Mouse (Mus musculus): ENCODE results near the gene Itpr1. TPM values are rescaled to one million over a fixed set of nuclear protein-coding genes. Genes with fewer than 3 reads are reported as not detected.

Gene Itpr1
- total RNA-seq, 2 experiments from 2014 or later: 57.3 to 63.4 TPM

DNA sequence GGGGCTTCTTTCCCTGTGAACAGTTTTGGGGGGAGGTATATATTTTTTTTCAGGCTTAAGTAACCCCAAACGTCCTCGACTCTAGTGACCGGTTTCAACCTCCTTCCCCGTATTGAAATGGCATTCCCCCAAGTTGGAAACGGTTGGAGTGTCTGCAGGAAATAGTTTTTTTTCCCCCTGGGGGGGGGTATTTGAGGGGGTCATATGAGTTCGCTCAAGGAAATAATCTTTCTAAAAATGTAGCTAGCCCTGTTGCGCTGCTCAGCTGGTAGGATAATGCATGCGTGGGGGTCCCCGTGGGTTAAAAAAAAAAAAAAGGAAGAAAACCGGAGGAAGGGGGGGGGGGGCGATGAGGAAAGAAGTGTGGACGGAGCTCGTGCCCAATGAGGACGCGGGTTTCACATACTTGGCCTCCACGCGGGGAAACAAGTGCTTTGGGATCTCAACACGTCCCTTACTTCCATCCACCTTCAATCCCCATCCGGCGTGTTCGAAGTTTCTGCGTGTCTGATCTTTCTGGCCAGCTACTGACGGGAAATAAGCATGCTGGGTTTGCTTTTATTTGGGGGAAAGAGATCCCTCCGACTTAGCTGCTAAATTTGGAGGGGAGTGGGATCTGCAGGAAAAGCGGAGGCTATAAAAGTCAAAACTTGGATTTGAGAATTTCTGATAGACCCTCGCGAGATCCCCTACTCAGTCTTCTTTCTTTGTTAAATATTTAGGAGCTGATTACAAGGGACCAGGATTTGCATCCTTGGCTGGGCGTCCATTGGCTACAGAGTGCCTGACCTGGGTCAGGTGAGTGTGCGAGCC, 791 bp downstream of the Itpr1 start:
- intact Hi-C loops (cut with DNase I): loop anchor here (5.0 kb wide), 2 partner anchors 116 to 119 kb away; no protein-coding TSS in a partner anchor
- DNase-seq: peak; percentile 26 to 45

DNA sequence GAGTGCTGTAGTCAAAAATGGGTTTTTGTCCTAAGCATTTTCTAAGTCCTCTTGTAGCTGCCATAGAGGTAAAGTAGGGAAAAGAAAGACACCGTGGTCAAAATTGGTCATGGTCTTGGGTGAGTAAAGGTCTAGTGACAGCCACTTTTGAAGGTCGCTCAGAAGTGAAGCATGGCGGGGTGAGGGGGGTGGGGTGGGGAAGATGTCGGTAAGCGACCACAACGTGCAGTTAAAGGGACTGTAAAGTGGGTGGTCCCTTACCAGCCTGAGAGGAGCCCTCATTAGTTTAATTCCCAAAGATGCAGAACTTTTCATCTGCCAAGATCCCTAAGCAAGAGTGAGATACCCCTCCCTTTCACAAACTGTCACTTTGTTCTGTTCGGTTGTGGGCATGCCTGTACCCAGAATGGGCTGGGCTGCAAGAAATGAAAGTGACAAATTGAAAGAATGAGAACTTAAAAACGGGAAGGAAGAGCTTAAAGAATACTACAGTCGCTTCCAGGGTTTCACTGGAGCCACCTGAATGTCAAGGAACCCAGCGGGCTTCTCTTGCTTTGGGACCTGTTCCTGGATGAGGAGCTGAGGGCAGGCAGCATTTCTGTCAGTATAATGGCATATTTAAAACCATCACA, 1.5 kb downstream of the Itpr1 start:
- intact Hi-C loops (cut with DNase I): loop anchor here (5.0 kb wide), 2 partner anchors 117 to 118 kb away; no protein-coding TSS in a partner anchor
- no peak for DNase-seq

DNA sequence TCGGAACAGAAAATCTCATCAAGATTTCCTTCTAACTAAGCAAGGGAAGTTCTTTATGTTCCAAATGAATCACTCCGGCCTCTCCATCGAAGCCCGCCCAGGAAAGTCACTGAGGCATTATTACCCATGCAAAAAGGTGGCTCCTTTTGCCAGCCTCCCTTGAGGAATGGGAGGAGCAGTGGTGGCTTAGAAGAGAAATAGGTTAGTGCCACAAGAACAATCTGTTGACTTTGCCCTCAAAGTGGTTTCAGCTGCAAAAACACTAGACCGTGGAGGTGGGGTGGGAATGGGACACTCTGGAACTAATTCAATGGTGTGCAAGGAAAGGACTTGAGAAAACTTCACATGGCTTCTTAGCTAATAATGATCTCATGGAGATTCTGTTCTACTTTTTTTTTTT, 3.2 kb downstream of the Itpr1 start:
- no peak for DNase-seq
- intact Hi-C loops (cut with DNase I): no loop called here

DNA sequence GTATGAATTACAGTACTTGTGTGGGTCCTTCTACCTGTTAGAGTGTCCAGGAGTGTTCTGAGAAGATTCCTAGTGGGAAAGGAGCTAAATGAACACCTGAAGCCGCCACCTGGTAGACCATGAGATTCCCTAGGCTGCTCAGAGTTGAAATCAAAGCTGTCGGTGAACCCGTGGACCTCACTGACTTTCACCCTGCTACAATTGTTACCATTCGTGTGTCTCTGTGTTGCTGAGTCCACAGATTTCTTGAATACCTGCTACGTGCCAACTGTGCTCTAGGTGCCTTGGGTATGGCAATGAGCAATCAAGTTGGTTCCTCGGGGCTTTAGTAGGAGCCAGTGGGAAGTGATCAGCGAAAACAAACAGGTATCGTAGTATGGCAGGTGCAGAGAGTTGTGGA, 3.9 kb downstream of the Itpr1 start:
- intact Hi-C loops (cut with DNase I): no loop called here
- no peak for DNase-seq

DNA sequence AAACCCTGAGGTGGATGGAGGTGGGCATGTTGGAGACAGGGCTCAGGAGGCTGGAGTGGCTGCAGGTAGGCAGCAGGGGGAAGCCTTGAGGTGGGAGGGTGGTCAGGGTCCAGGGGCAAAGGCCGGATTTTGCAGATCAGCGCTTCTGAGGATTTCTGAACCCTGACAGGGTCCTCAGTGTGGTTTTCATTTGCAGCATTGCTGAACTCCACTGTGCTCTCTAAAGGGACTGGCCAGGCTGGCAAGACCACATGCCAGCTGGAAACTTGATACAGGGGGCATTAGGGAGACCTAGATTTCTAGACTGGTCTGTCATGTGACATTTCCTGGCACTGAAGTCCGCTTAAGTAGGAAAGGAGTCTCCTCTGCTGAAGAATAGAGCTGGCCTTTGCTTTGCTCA, 5.1 kb downstream of the Itpr1 start:
- intact Hi-C loops (cut with DNase I): no loop called here
- no peak for DNase-seq

DNA sequence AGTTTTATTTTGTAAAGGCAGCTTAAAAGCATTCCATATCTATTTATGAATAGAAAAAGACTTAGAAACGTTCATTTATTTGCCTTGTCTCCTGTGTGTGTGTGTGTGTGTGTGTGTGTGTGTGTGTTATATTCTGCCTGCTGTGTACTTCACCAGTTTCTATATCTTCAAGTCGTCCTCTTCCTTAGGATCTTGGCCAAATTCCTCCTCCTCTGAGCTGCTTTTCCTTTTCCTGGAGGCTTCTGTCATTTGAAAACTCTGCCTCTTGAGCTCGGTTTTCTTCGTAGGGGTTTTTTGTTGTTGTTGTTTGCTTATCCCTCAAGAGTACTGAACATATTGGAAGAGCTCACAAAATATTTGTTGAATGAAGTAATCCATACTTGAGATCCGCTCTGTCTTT, 9.5 kb downstream of the Itpr1 start:
- intact Hi-C loops (cut with DNase I): no loop called here
- no peak for DNase-seq

DNA sequence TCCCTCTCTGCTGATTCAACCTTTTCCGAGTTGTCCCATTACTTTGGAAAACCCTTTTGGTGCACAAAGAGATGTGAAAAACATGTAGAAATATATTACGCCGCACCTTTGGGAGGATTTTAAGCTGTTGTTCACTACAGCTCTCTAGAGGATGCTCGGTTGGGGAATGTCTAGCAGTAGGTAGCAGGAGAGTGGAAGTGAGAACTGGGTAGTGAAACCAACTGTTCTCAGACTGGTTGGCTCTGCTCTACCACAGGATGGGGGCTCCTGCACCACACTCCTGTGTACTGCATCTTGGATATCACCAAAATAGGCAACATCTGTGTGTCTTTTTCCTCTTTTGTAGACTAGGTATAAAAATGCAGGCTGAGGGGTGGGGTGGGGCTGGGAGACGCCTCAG, 10.0 kb downstream of the Itpr1 start:
- intact Hi-C loops (cut with DNase I): no loop called here
- no peak for DNase-seq

DNA sequence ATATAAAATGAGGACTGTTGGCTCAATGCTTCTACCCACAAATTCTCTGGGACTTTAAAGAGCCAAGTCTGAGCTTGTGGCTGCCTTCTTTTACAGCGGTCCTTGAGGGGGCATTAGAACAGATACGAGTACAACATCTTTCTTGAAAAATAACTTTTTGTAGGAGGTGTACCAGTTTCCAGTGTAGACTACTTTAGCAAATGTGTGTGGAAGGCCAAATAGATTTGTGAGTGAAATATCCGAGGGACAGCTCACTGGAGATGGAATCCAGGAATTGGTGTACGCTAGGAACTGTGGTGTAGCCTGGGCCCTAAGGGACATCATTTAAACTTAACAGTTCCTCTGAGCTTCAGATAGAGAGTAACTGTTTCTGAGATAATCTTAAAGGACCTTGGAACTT, 11.5 kb downstream of the Itpr1 start:
- intact Hi-C loops (cut with DNase I): no loop called here

DNA sequence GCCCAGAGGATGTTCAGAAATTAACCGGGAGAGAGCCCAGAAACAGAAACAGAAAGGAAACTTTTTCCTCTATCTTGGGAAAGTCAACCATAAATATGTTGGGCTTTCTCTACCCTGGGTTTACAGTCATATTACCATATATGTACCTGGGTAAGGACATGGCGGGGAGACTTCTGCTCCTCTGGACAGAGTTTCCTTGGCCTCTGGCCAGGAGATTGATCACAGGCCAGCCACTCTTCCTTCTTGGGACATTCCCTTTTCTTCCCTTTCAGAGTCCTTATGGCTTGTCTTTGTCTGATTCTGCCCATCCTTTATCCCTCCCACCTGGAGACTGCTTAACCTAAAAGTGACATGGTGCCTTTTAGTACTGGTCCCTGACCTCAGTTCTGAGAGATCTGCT, 12.1 kb downstream of the Itpr1 start:
- intact Hi-C loops (cut with DNase I): no loop called here
- no peak for DNase-seq

More for the DNA sequence above, 11.5 kb downstream of the Itpr1 start:
- no peak for DNase-seq

DNA sequence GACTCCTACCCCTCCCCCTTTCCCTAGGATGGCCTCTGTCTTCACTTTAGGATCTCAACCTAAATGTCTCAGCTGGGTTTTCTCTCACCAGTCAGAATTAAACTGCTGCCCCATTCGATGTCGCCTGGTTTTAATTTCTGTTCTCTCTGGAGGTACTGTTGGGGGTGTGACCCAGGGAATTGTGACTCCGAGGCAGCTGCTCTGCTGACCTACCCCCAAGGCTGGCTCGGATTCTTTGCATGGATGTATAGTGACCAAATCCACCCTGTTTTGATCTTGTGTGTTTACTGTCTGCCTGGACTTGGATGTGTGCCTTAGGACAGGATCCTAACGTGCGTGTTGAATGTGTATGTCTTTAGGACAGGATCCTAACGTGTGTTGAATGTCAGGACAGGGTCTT, 13.3 kb downstream of the Itpr1 start:
- intact Hi-C loops (cut with DNase I): no loop called here
- no peak for DNase-seq

DNA sequence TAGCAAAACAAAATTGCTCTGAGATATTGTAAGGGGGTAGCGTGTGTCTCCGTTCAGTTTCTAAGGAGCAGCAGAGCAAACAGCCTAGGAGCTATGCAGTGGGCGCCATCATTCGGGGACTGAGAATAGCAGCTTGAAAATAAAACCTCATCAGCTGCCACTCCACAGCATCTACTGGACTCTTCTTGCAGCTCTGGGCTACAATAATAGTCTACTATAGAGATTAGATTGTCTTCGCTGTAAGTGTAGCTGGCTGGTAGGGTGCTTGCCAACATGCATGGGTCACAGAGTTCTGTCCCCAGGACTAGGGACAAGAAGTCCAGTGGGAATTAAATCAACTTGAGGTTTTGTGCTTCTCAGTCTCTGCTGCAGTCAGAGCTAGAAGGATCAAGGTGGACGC, 14.6 kb downstream of the Itpr1 start:
- intact Hi-C loops (cut with DNase I): no loop called here
- no peak for DNase-seq

DNA sequence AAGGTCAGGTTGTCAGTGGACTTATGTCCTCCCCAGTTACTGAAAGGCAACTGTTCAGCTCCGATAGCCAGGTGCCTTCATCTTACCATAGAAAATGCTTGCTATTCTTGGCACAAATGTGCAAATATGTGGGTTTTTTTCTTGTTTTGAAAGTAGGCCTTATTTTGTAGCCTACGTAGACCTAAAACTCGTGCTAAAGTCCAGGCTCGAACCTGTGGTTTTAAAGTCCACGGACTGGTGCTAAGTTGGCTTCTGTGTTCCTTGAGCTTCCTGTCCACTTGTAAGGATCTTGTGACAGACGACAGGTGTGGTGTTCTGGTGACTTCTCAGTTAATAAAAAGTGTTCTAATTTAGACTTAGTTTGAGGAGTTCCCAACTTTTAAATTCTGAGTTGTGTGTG, 15.2 kb downstream of the Itpr1 start:
- no peak for DNase-seq
- intact Hi-C loops (cut with DNase I): no loop called here

DNA sequence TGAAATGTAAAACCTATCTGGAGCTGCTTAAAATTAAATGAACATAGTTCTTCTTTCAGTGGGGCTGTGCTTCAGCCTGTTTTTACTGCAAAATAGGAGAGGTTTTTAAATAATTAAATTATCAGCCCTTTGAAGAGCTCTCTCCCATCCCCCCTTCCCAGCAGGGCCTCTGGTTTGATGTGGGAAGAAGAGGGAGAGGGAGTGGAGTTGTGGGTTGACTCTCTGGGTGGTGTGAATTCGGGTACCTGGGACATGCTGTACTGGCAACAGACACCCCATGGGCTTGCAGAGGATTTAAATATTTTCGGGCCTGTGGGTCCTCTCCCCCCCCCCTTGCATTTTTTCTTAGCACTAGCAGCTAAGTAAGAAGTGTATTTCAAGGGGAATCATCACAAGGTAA, 15.7 kb downstream of the Itpr1 start:
- no peak for DNase-seq
- intact Hi-C loops (cut with DNase I): no loop called here

DNA sequence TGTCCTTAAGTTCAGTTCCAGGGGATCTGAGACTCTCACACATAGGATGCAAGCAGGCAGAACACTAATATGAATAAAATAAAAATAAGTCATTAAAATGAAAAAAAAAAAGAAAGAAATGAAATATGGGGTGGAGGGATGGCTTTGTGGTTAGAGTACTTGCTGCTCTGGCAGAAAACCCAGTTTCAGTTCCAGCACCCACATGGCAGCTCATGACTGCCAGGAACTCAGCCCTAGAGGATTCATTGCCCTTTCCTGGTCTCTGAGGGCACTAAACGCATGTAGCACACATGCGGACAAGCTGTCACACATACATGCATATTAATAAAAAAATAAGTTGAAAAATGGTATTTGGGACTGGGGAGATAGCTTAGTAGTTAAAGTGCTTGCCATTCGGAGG, 17.7 kb downstream of the Itpr1 start:
- DNase-seq: no peak
- intact Hi-C loops (cut with DNase I): loop anchor here (5.0 kb wide), 1 partner anchor 133 kb away; no protein-coding TSS in a partner anchor

DNA sequence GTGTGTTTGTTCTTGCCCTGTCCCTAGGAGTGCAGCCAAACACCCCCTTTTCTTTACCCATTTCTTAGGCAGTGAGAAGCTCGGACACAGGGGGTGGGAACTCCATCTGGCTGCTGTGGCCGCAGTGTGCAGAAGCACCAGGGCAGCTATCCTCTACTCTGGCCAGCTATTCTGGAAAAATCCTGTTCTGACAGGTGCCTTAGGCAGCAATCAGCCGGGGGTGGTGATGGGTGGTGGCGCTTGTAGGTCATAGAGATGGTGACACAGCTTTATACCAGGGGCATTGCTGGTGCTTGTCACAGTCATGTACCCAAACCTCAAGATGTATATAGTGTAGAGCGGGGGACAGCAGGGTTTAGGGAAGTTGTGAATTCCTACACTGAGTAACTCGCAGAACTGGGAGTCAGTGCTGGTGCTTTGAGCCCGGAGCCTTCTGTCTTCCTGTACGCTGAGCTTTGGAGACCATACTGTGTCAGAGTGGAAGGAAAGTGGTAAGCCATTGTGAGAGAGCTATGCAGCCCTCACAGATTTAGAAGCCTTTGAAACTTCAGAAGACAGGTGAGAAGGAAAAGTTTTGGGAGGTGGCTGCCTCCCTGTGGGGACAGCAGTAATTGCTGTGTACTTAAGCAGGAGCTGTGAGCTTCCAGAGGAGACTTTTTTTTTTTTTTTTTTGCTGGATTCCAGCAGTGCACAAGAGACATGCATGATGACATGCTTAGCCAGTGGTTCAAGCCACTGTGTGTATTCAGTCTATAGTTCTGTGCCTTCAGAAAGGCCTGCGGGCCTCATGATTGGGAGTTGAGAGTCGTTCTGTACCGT, 19.2 kb downstream of the Itpr1 start:
- DNase-seq: no peak
- intact Hi-C loops (cut with DNase I): loop anchor here (5.0 kb wide), 1 partner anchor 135 kb away; no protein-coding TSS in a partner anchor

DNA sequence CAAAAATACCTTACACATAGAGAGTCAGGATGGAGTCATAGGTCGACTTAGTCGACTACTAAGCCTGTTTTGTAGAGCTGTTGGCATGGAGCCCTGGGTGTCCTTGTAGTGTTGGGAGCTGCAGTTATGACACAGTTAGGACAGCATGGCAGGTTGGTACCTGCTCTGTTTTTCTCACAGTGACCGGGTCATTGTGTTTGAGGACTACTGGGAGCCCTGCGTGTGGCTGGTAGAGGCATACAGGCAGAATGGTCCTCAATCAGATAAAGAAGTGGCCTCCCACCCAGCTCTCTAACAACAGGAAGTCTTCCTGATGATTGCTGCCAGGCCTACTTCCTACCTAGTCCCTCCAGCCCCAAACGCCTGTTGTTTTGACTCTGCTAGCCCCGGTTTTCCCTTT, 20.2 kb downstream of the Itpr1 start:
- intact Hi-C loops (cut with DNase I): loop anchor here (5.0 kb wide), 1 partner anchor 136 kb away; no protein-coding TSS in a partner anchor
- peak; percentile 45 to 58 for DNase-seq

DNA sequence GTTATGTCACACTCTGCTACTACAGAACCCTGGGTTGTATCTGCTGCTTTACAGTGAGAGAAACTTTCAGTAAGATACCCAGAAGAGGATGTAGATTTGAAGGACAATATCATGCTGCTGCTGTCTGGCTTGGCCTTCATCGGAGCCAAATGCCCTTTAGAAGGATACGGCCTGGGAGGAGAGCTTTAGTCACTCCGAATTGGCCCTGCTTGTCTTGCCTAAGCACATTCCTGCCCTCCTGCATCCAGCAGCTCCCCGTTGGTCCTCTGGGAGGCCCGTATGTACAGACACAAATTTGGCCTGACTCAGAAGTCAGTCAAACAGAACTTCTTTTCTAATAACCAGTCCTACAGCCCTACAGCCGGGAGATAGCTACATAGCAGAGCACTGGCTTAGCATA, 21.6 kb downstream of the Itpr1 start:
- intact Hi-C loops (cut with DNase I): loop anchor here (5.0 kb wide), 1 partner anchor 137 kb away; no protein-coding TSS in a partner anchor
- DNase-seq: no peak

DNA sequence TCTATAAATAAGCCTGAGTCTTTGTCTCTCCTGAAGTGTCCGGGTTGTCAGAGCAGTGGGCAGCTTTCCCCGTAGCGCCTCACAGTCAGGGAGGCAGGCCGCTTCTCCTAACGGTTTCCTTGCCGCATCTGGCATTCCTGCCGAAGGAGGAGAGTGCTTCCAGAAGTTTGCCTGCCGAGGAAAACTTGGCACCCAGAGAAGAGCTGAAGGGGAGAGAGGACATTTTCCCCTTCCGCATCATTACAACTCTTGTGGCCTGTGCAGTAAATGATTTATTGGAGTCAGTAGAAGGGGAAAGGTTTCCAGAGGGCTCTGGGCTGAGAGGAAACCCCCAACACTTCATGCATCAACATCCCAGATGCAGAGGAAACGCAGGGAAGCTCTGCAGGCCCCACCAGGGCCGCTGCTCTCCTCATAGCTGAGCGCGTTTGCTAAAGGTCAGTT, 22.8 kb downstream of the Itpr1 start:
- intact Hi-C loops (cut with DNase I): loop anchor here (5.0 kb wide), 1 partner anchor 92 kb away; no protein-coding TSS in a partner anchor
- peak; percentile 37 to 52 for DNase-seq

DNA sequence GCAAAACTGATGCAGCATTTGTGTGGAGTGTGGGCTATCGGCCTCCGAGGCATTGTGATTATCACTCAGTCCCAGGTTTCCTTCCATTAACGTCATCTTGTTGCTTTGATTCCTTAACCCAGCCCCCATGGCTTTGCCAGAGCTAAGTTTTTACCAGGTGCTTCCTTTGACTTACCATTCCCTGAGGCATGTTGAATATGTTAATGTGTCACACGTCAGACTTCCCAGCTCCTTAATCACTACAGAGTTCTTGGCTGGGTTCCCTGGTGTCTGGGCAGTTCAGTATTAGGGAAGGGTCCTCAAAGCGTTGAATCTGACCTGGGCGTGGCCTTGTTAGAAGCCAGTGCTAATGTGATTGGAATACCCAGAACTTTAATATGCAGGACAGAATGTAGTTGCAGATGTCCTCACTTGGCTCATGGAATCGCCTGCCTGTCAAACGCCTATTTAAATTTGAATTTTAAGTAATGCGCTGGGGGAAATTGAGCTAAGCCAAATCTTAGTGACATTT, 23.6 kb downstream of the Itpr1 start:
- DNase-seq: peak in 1 of 2 experiments; percentile 35

DNA sequence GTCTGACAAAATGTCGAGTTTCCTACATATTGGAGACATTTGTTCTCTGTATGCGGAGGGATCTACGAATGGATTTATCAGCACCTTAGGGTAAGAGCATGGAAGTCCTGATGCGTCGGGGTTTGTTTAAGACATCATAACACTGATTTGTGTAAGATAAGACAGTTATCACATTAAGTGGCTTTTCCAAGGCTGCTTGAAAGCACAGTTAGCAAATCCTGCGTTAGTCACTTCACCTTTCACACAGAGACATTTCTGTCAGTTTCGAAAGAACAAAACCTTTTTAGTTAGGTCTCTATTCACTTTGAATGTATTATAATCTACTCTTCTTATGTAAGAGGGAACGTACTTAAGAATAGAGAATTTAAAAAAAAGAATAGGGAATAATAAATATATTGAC, 24.1 kb downstream of the Itpr1 start:
- intact Hi-C loops (cut with DNase I): loop anchor here (5.0 kb wide), 1 partner anchor 90 kb away; no protein-coding TSS in a partner anchor
- no peak for DNase-seq

More for the DNA sequence above, 23.6 kb downstream of the Itpr1 start:
- intact Hi-C loops (cut with DNase I): loop anchor here (5.0 kb wide), 1 partner anchor 91 kb away; no protein-coding TSS in a partner anchor

All from heart, postnatal 14 days (tissue).